Mouse (Mus musculus): Measurements from ENCODE around the gene Ffar3.

GRCm38 (mm10) chr7:30888786-30889185, 32.8 kb upstream of the Ffar3 start:
- TF ChIP-seq EP300 (IDR thresholded peaks at IDR 0.05; ENCODE audit: low read depth) (no peak), CTCF (IDR thresholded peaks at IDR 0.05; ENCODE audit: low read depth) (no peak)

Data from heart, postnatal 0 days (tissue).